Mouse (Mus musculus) brain, embryonic 14.5 days (tissue): ENCODE data around the gene Asb5.

Source experiments
- CTCF ChIP-seq: fragments of 200-500 bp; IDR thresholded peaks from 2 replicates; pipeline ENCODE4 v1.5.1; 2012; ENCODE audit warnings: inconsistent platforms, mild to moderate bottlenecking, moderate library complexity, borderline replicate concordance; ENCODE audit not compliant: insufficient read depth, insufficient read length; ENCODE audit errors: extremely low read depth
- POLR2A ChIP-seq: fragments of 200-500 bp; IDR thresholded peaks from 2 replicates; pipeline ENCODE4 v1.6.1; 2012; ENCODE audit warnings: mild to moderate bottlenecking, inconsistent platforms, borderline replicate concordance; ENCODE audit not compliant: poor library complexity, insufficient read depth, insufficient read length, severe bottlenecking; ENCODE audit errors: extremely low read depth

DNA sequence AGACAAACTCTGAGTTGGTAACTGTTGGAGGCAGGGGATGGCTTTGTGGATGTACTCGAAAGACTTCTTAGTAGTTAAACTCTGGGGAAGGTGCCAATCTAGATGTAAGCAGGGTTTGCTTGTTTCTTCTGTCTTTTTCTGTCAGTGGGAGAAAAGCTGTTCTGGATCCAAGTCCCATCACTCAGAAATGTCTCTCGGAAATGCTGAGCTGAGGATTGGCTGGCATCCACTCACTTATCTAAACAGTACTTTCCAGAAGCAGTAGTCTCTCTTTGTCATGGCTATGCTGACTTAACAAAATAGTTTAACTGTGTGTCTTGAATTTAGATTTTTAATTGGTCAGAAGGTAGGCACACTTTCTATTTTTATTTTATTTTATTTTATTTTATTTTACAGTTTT is 37.8 kb downstream of the Asb5 start:
- no peak for TF ChIP-seq CTCF
- no peak for TF ChIP-seq POLR2A
